Mouse (Mus musculus) cerebellum, postnatal 14 days (tissue): ENCODE results near the gene Fam171b.

Experiments
- DNase-seq, 2 experiments: peaks; one replicate each; pipeline ENCODE4 v3.0.0; 2021; ENCODE audit warnings: mixed read lengths in 2 of 2

Fam171b gene

GRCm38 (mm10) chr2:83893701-83894100 is 81.3 kb downstream of the Fam171b start:
- DNase-seq, result no peak

- DNase-seq, result no peak
Observed at GRCm38 (mm10) chr2:83901896-83902540, 89.6 kb downstream of the Fam171b start.

- DNase-seq, result no peak
Observed at GRCm38 (mm10) chr2:83929478-83930088, 117.1 kb downstream of the Fam171b start.
